Mouse (Mus musculus): ENCODE data around the gene Tmem72.

DNA sequence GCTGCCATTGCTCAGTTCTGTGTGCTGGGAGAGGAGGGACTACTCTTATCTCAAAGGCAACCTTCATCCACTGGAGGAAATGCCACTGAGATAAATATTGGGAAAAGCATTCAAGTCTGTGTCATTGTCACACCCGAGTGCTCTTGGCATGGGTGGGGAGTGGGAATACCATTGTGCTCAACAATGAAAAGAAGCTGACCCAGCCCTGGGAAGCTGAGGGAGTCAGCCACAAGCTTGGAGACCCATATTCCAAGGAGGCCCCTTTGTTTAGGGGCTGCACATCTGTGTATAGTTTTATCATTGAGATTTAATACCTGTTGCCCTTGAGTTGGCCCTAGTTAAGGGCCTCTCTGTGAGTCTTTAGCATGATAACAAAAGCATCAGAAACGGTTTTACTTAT lies 77.0 kb downstream of the Tmem72 start:
- TF ChIP-seq CTCF (IDR thresholded peaks at IDR 0.05; ENCODE audit: borderline replicate concordance, control insufficient read depth, extremely low read depth, insufficient read depth, low read length, poor library complexity): no peak
- TF ChIP-seq POLR2A (IDR thresholded peaks at IDR 0.05; ENCODE audit: control insufficient read depth, extremely low read depth, insufficient read depth, low read length, poor library complexity): no peak
